Mouse (Mus musculus) kidney, adult 8-10 months (tissue): ENCODE measurements at regions not wholly inside any gene's neighbourhood (a gene's known extent, or its start where the extent isn't known, plus 50 kb on each side); places are given as distances from the start of the nearest gene placed in this dataset.

Experiments
- DNase-seq, 2 experiments: peaks; one replicate each; pipeline ENCODE4 v3.0.0; 2022

DNA sequence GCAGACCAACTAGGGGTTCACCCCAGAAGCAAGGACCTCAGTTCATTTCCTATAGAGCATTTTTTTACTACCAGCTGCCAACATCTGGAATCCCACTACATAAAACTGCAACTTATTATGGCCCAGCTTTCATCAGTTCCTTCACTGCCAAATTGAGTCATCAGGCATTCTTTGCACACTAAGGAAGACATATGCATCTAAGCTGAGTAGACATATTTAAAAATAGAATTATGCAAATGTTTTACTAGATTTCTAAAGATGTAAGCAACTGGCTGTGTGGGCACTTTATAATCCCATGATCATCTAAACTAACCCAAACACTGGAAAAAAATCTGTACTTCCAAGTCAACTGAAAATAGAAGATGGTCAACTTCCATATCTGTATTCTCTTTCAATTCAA is 415.9 kb upstream of the Rarb start:
- DNase-seq, result no peak

- DNase-seq, result no peak
Observed at GRCm38 (mm10) chr14:17211502-17211901, 392.5 kb upstream of the Rarb start.

- DNase-seq, result no peak
Observed at GRCm38 (mm10) chr14:17205691-17206090, 386.7 kb upstream of the Rarb start.

GRCm38 (mm10) chr14:17203251-17204015 is 384.5 kb upstream of the Rarb start:
- DNase-seq, result no peak

DNA sequence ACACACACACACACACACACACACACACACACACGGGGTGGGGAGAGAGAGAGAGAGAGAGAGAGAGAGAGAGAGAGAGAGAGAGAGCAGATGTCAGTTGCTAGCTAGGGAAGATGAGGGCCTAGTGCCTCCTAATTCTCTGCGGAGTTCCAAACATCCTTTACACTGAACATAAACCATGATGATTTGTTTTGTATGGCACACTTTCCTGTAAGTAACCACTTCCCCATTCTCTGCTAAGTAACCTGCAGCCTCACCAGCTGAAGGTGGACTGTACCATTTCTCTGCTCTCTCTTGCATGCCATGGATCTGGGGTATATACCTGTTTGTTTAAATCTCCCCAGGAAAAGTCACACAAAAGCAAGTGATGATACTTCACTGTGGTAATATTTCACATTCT is 374.0 kb upstream of the Rarb start:
- DNase-seq, result no peak

DNA sequence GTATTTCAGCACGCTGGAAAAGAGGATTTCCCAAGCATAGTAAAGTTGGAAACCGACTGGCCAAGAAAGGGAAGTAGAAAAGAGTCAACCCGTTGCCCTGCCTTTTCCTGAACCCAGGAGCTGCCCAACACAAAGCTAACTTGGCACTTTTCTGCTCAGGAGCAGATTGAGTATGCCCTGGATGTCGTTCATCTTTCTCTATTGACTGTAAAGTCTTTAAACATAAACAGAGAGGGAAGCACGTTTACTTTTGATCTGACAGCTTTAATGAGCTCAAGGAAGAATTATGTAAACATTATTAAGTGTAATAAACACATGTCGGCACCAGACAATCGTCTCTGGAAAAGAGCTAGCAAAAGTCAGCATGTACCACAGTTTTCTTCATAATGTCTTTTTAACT is 354.3 kb upstream of the Rarb start:
- DNase-seq, result no peak

GRCm38 (mm10) chr14:17172330-17173110 is 353.6 kb upstream of the Rarb start:
- DNase-seq, result peak; percentile 33 to 62

GRCm38 (mm10) chr14:17171896-17172295 is 352.9 kb upstream of the Rarb start:
- no peak for DNase-seq

DNA sequence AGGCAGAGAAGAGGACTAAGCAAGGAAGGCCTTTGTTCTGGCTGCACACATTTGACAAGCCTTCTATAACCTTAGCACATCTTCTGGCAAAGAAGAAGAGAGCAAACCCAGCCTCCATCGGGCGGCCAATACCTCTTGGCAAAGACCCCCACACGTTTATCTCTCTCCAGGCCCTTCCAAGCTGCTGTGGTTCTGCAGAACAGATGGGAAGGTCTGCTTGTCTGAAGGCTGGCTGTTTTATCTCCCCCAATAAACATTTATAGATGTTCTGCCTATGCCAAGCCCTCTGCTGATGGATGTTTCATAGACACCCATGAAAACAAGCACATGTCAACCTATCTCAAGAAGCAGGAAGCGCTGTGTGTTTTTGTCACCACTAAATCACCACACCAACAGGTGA is 339.4 kb upstream of the Rarb start:
- DNase-seq, result no peak

GRCm38 (mm10) chr14:17156402-17156954 is 337.5 kb upstream of the Rarb start:
- no peak for DNase-seq

- no peak for DNase-seq
Observed at GRCm38 (mm10) chr14:17120679-17121078, 301.7 kb upstream of the Rarb start.

GRCm38 (mm10) chr14:17106668-17107067 is 287.7 kb upstream of the Rarb start:
- peak; percentile 1 to 34 for DNase-seq

- no peak for DNase-seq
Observed at GRCm38 (mm10) chr14:17102486-17102885, 283.5 kb upstream of the Rarb start.

- DNase-seq, result no peak
Observed at GRCm38 (mm10) chr14:17090573-17090937, 271.6 kb upstream of the Rarb start.

DNA sequence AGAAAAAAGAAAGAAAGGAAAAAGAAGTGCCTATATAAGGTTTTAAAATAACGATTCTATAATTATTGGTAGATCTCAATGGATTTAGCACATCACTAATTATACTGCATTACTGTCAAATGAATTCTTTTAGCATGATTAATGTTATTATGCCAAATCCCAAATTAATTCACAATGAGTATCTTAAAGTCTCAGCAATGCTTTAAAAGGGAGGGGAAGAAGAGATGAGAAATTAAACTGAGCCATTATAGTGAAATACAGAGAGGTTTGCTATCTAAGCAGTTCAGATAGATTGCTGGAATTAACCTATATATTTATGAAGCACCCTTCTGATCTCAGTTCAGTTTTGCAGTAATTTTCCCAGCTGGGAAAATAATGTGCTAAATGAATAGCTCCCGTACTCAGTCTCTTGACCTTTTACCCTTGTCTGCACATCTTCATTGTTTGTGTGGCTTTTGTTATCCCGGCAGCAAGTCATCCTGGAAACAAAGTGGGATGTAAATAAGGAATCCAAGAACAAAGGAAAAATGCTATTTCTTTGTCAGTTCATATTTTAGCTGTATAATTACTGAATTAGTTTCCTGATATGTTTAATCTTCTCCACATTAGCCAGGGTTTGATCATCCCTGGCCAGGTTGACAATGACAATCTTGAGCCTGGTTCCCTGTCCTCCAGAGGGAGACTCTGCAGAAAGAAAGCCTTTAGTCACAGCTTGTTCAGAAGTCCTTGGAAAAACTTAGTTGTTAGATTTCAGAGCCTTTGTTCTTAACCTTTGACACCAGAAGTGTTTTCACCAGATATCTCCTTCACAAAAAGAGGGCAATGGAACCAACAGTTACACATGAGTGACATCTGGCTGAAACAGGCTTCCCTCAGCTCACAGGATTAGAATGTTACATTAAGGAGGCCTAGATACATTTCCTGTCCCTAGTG is 270.9 kb upstream of the Rarb start:
- DNase-seq, result no peak

- DNase-seq, result no peak
Observed at GRCm38 (mm10) chr14:17089089-17089634, 270.2 kb upstream of the Rarb start.

DNA sequence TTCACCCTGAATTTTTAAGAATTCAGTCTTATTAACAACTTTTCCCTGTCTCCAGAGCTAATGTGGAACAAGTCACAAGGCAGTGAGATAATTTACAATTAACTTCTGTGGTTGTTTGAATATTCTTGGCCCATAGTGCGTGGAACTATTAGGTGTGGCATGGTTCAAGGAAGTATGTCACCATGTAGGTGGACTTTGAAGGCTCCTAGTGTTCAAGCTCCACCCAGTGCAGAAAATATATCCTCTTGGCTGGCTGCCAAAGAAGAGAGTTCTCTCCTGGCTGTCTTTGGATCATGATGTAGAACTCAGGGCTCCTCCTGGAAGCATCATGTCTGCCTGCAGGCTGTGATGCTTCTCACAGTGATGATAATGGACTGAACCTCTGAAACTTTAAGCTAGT is 268.9 kb upstream of the Rarb start:
- DNase-seq, result no peak

- DNase-seq, result no peak
Observed at GRCm38 (mm10) chr14:17083907-17084306, 265.0 kb upstream of the Rarb start.

DNA sequence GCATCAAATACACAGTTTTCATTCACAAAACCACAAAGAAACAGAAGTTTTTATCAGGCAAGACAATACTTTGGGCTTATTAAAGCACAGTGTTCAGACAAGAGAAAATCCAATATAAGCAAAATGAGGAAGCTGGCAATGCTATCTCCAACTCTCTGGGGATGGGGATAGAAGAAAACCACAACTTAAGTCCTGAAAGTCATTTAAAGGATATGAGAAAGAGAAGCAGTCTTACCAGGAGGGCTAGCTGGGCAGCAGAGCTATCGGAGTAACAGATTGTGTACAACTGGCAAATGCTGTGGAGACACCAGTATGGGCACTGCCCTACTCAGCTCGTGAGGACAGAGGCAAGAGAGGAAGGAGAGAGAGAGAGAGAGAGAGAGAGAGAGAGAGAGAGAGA is 262.9 kb upstream of the Rarb start:
- DNase-seq, result no peak

DNA sequence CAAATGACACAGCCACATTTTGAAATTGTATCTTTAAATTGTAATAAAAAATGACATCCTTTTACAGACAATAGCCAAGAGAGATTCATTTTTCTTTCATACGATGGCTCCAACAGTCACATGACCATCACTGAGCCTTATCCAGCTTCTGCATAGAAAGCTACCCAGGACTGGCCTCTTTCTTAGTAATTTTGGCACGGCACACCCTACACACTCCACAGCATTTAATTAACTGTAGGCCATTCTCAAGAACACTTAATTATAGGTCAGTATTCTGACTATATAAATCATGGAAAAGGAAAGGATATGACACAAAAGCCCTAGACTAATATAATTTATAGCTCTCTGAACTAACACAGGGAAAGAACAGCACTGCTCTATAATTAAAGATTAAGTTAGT is 260.6 kb upstream of the Rarb start:
- DNase-seq, result peak in 1 of 2 experiments; percentile 12

DNA sequence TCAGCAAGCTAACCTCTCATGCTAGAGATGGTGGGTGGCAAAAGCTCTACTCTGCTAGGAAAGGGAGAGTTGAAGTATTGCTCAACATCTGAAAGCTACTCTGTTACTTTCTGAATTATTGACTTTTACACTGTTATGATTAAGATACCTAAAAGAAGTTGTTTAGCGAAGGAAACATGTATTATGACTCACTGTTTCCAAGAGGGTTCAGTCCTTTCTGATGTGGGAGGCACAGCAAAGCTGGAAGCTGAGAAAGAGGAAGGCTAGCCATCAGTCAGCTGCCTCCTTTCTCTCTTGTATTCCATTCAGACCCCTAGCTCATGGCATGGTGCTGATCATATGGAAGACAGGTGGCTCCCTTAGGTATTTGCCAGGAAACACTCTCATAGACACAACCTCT is 242.4 kb upstream of the Rarb start:
- no peak for DNase-seq

- no peak for DNase-seq
Observed at GRCm38 (mm10) chr14:17058438-17058837, 239.5 kb upstream of the Rarb start.

DNA sequence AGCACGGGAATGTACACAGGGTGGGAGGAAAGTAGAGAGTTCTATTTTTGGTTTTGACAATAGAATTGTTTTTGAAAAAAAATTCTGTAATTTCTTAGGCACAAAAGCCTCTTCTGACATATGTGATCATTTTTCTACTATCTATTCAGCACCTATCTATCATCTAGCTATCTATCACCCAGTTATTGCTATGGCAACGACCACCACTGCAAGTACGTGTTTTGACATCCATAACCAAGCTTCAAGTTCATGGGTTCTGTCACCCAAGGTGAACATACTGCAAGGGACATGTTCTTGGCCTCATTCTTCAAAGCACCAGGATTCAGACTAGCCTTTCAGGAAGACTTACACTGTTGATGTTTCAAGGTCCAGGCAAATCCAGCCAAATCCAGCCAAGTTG is 238.4 kb upstream of the Rarb start:
- no peak for DNase-seq
